Mouse (Mus musculus) liver, adult 2 months (tissue): ENCODE data around the gene Sdhb.

ENCODE experiments used
- CTCF ChIP-seq: fragments of 200-500 bp; IDR thresholded peaks from 2 replicates; pipeline ENCODE4 v1.5.1; 2011; ENCODE audit warnings: low read depth, low read length, control low read depth
- POLR2A ChIP-seq: fragments of 200-500 bp; IDR thresholded peaks from 2 replicates; pipeline ENCODE4 v1.6.1; 2011; ENCODE audit warnings: low read length, control low read depth; ENCODE audit not compliant: insufficient read depth; ENCODE audit errors: extremely low read depth

GRCm38 (mm10) chr4:141010941-141011429 is 50.0 kb downstream of the Sdhb start:
- TF ChIP-seq CTCF = no peak
- TF ChIP-seq POLR2A = no peak
